Mouse (Mus musculus): ENCODE data around the gene Stap2.

Stap2 gene

DNA sequence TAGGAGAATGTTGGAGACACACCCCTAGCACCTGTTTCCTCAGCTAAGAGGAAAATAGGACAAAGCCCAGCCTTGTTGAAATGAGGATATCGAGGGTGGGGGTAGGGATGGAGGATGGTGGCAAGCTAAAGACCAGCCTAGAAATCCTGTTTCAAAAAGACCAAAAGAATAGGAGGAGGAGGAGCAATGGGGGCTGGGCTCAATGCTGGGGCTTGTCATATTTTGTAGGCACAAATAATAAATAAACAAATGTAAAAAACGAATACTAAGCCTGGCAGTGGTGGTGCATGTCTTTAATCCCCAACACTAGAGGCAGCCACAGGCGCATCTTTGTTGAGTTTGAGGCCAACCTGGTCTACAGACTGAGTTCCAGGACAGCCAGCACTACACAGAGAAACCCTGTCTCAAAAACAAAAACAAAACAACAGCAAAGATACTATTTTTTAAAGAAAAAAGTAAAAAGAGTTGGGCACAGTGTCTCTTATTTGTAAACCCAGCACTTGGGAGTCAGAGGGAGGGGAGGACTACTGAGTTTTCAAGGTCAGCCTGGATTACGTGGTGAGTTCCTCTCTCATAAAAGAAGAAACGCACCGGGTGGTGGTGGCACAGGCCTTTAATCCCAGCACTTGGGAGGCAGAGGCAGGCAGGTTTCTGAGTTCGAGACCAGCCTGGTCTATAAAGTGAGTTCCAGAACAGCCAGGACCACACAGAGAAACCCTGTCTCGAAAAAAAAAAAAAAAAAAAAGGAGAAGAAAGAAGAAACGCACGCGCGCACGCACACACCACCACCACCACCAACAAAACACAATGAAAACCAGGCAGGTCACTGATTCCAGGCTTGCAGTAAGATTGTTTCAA is 47.4 kb downstream of the Stap2 start:
- no peak for DNase-seq

DNA sequence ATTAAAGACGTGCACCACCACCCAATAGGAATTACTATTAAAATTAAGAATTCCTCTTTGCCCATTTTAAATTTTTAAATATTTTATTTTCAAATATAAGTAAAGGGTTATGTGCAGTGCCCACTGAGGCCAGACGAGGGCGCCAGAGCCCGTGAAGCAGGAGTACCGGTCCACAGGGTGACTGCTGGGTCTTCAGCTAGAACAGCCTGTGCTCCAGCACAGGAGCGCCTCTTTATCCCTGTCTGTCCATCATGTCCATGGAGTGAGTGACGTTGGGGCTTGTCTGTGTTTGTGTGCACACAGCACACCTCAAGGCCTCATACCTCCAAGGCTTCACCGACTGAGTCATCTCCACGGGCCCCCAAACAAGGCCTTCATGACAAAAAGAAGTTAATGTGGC is 48.2 kb downstream of the Stap2 start:
- DNase-seq = peak; percentile 83

DNA sequence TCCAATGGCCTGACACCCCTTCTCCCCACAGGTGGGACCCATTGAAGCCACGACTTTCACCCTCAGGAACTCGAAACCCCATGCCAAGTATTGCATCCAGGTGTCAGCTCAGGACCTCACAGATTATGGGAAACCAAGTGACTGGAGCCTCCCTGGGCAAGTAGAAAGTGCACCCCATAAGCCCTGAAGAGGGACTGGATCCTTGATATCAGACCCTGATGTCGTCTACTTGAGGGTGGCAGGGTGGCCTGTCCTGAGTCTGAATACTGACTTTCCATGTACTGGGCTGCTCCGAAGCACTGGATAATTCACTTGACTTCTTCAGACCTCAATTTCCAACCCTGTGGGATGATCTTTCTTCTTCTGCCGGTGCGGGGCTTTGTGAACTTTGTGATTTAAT is 48.8 kb downstream of the Stap2 start:
- no peak for DNase-seq

DNA sequence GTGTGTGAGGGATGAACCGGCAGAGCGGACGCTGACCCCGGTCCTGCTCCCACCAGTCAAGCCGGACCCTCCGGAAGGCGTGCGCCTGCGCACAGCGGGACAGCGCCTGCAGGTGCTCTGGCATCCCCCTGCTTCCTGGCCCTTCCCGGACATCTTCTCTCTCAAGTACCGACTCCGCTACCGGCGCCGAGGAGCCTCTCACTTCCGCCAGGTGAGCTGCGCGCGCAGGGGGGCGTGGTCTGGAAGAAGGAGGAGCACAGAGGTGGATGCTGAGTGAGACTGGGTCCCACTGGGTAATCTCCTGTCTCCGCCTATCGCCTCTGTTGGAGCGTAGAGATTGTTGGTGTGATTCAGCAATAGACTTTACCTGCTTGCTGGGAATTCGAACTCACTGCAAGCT is 49.3 kb downstream of the Stap2 start:
- DNase-seq = peak; percentile 78

DNA sequence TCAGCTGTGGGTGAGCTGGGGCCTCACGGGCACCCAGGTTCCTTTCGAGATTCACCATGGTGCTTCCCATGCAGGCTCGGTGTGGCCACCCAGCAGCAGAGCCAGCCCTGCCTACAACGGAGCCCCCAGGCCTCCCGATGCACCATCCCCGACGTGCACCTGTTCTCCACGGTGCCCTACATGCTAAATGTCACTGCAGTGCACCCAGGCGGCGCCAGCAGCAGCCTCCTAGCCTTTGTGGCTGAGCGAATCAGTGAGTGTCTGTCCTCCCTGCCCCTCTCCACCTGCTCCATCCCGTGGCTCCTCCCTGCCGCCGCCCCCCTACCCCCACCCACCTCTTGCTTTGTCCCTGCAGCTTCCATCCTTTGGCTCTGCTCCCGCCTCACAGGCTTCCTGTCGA is 51.2 kb downstream of the Stap2 start:
- no peak for DNase-seq

GRCm38 (mm10) chr17:55953751-55954150 is 51.6 kb downstream of the Stap2 start:
- no peak for DNase-seq

DNA sequence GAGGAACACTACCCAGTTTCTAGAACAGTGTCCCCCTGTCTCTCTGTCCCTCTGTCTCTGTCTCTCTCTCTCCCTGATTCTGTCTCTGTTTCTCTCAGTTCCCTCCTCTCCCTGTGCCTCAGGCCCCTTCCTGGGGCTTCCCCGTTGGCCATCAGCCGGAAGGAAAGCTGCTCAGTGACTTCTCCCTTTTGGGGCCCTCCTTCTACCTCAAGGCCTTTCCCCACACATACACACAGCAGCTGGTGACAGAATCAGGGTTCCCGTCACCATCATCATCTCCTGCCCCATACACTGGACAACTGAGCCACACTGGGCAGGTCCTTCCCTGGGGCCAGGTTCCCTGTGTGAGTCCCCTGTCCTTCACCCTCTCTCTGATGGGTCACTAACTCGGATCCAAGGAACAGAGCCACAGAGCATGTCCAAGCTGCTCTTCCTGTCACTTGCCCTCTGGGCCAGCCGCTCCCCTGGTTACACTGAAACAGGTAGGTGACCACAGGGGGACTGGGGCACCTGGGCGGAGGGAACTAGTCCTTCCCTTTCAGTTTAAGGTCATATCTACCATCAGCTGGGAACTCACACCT is 52.8 kb downstream of the Stap2 start, which contains the start of gene Ebi3:
Gene Ebi3, plus strand, starts transcription at position 194 of the 581 bp plus-strand sequence.
- no peak for DNase-seq

DNA sequence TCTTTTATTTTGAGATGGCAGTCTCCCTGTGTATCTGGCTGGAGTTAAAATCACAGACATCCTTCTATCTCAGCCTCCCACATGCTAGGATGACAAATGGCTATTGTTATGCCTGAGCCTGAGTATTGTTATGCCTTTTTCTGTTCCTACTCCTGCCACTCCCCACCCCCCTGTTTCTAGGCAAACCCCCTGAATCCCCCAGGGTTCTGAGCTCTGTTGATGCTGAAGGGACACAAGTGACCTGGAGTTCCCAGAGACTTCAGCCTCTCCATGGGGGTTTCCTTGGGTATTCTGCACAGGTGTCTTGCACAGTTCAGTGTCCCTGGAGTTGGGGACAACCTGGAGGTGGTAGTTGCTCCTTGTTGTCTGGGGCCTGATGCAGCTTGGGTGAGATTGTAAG is 53.3 kb downstream of the Stap2 start:
- DNase-seq = no peak

DNA sequence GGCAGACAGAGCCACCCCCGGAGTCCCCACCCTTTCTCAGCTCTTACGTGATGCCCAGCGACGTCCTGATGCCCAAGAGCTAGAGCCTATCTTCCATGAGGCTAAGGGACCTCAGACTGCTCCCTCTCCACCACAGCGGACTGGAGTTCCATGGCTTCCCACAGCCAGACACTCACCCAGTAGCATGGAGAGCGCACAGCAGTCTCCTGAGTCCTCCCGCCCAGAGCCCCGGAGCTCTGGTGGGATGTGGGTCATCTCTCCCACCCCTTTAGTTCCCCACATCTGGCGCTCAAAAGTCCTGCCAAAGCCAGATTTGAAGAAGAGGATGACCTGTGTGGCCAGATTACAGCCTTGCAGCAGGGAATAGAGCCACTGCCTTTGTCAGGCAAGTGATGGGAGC is 54.8 kb downstream of the Stap2 start:
- DNase-seq = no peak

GRCm38 (mm10) chr17:55949400-55949799 is 56.0 kb downstream of the Stap2 start, which contains the start of gene Zfp119b:
TSS of gene Zfp119b (minus strand) at chr17:55949500.
- DNase-seq = no peak

GRCm38 (mm10) chr17:55948647-55949046 is 56.7 kb downstream of the Stap2 start:
- no peak for DNase-seq

All from embryo, embryonic 11 days (tissue).